In the genomic region with DNA sequence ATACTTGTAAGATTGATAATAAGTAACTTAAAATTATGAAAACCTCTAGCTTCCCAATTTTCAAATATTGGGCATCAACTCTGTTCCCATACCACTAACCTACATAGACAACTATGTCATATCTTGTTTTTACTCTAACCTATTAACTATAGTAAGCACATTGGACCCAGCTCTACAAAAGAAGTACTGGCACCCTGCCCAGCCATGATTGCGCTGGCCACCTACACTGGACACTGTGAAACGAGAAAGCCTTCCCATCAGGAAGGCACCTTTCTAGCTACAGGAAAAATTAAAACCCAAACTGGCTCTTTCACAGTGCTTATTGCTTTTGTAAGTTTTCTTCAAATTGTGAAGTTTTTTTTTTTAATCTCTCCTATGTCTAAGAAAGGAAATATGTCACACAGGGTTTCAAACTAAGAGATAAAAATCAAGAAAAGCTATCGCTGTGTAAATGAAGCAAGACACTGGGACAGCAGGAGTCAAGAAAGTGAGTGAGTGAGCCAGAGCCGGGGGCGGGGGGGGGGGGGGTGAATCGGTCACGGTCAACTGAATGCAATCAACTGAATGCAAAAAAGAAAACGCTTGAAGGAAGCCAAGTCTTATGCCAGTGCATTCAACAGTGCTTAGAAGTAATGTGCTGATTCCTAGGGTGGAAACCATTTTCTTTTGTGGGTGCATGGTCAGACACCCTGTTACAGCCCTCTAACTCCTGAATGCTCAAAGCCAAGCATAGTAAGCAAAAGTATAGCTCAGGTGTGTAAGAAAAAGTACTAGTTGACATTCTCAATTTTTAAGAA, we compare ENCODE assay signal across 11 mouse cellular contexts. TPM values are rescaled to one million over a fixed set of nuclear protein-coding genes. Genes with fewer than 3 reads are reported as not detected.
DNase-seq lines count a peak whose midpoint lies in the region; ATAC-seq lines count a peak whose summit lies in the region.
"Had no signal": no experiment of that assay in that cellular context is flagged by ENCODE, and none has a peak within 500 bp of the region (broad histone marks: within the 10 kb centered on the region; RNA-seq: fewer than 3 reads in every experiment).

No protein-coding gene starts in this region.

- peak; percentile 35 for DNase-seq in kidney, adult 11 months
- peak; percentile 42 for DNase-seq in testis, postnatal 10 days (ENCODE audit: low spot score)
- no peak for DNase-seq in testis, postnatal 14 days (ENCODE audit: low spot score)
- no peak for DNase-seq in ovary, adult 18-20 months (ENCODE audit: low spot score)

- no peaks in the 10 kb centered on the region for H3K27me3 ChIP-seq in kidney, embryonic 14.5 days (ENCODE audit: control insufficient read depth, insufficient read depth, low read length)
- no peaks in the 10 kb centered on the region; the same call in 1 of the 2 replicates for H3K27me3 ChIP-seq in hindbrain, embryonic 16.5 days (replicated peaks; ENCODE audit: control insufficient read depth, insufficient read depth, low read length)
- no peaks in the 10 kb centered on the region for H3K27me3 ChIP-seq in intestine, embryonic 15.5 days (replicated peaks)
- H3K27me3 ChIP-seq: CH12.LX had no signal

- no peaks in the 10 kb centered on the region for H3K9me3 ChIP-seq in kidney, embryonic 14.5 days (ENCODE audit: control insufficient read depth, low read length)
- no peaks in the 10 kb centered on the region for H3K9me3 ChIP-seq in hindbrain, embryonic 16.5 days (ENCODE audit: control insufficient read depth, low read length)
- H3K9me3 ChIP-seq in intestine, embryonic 15.5 days: no peaks in the 10 kb centered on the region
- H3K9me3 ChIP-seq: lung, embryonic 15.5 days had no signal

- H3K27ac ChIP-seq in kidney, embryonic 14.5 days (ENCODE audit: low read depth, low read length): no peak overlapping the region
- no peak overlapping the region for H3K27ac ChIP-seq in hindbrain, embryonic 16.5 days (ENCODE audit: low read depth, low read length)
- H3K27ac ChIP-seq in intestine, embryonic 15.5 days: no peak overlapping the region
- H3K27ac ChIP-seq: lung, embryonic 15.5 days had no signal

- H3K4me3 ChIP-seq in kidney, embryonic 14.5 days (ENCODE audit: low read length): no peak overlapping the region
- no peak overlapping the region for H3K4me3 ChIP-seq in hindbrain, embryonic 16.5 days (ENCODE audit: low read length)
- no peak overlapping the region for H3K4me3 ChIP-seq in intestine, embryonic 15.5 days (replicated peaks)
- H3K4me3 ChIP-seq: erythroblast, embryonic 14.5 days; lung, embryonic 15.5 days had no signal

- WGBS in kidney, embryonic 14.5 days: 63% methylated on average over 5 of the region's 8 CpGs
- WGBS in hindbrain, embryonic 16.5 days: 36% methylated on average over 7 of the region's 8 CpGs
- WGBS in intestine, embryonic 15.5 days: 64% methylated on average over 8 of the region's 8 CpGs

- no peaks in the 10 kb centered on the region for H3K4me1 ChIP-seq in kidney, embryonic 14.5 days (ENCODE audit: control insufficient read depth, insufficient read depth, low read length)
- no peaks in the 10 kb centered on the region for H3K4me1 ChIP-seq in hindbrain, embryonic 16.5 days (ENCODE audit: control insufficient read depth, insufficient read depth, low read depth, low read length)
- no peaks in the 10 kb centered on the region for H3K4me1 ChIP-seq in intestine, embryonic 15.5 days (replicated peaks)
- H3K4me1 ChIP-seq: lung, embryonic 15.5 days had no signal

- H3K36me3 ChIP-seq in kidney, embryonic 14.5 days (ENCODE audit: control insufficient read depth, insufficient read depth, low read length): no peaks in the 10 kb centered on the region
- no peaks in the 10 kb centered on the region for H3K36me3 ChIP-seq in hindbrain, embryonic 16.5 days (ENCODE audit: control insufficient read depth, insufficient read depth, low read length)
- no peaks in the 10 kb centered on the region for H3K36me3 ChIP-seq in intestine, embryonic 15.5 days
- H3K36me3 ChIP-seq: lung, embryonic 15.5 days had no signal

- no peak overlapping the region for H3K9ac ChIP-seq in kidney, embryonic 14.5 days (ENCODE audit: low read depth, low read length)
- no peak overlapping the region for H3K9ac ChIP-seq in hindbrain, embryonic 16.5 days (ENCODE audit: low read depth, low read length)
- H3K9ac ChIP-seq in intestine, embryonic 15.5 days: no peak overlapping the region
- H3K9ac ChIP-seq: lung, embryonic 15.5 days had no signal

- no peak for ATAC-seq in kidney, embryonic 14.5 days (ENCODE audit: low FRiP score, low TSS enrichment)
- peak; percentile 69 for ATAC-seq in hindbrain, embryonic 16.5 days
- no peak for ATAC-seq in intestine, embryonic 15.5 days
- ATAC-seq in megakaryocyte progenitor cell, adult 5-6 weeks (replicated peaks; ENCODE audit: poor library complexity): no peak

- H3K4me2 ChIP-seq in kidney, embryonic 14.5 days (replicated peaks; ENCODE audit: low read depth, low read length): no peak overlapping the region
- H3K4me2 ChIP-seq in hindbrain, embryonic 16.5 days (ENCODE audit: low read length): no peak overlapping the region
- H3K4me2 ChIP-seq in intestine, embryonic 15.5 days (replicated peaks): no peak overlapping the region
- H3K4me2 ChIP-seq: lung, embryonic 15.5 days had no signal

RNA-seq across cellular contexts. Expression of gene Reps2, which starts 52.2 kb away (rescaled TPM):
- 1.6 and 2.3 TPM in 2 replicates for polyA plus RNA-seq in kidney, embryonic 14.5 days (2014; fragmentation: Nextera tagmentation; extraction: Ambion mirVana)
- polyA plus RNA-seq in hindbrain, embryonic 16.5 days (2015; fragmentation: Nextera tagmentation; extraction: Ambion mirVana): 2.6 and 3.3 TPM in 2 replicates
- polyA plus RNA-seq in intestine, embryonic 15.5 days (2015; fragmentation: Nextera tagmentation; extraction: Ambion mirVana): 0.48 and 0.62 TPM in 2 replicates
- total RNA-seq in megakaryocyte progenitor cell, adult 5-6 weeks (2015): 2.0 and 2.5 TPM in 2 replicates
- total RNA-seq in megakaryocyte progenitor cell, adult 5-6 weeks (2017): 0.71 and 1.3 TPM in 2 replicates
- total RNA-seq: CH12.LX had no signal

Comparison
In these comparisons a context has a peak if more than half of its experiments do, and no peak if none do; other contexts are left out.
1. DNase-seq: peak in kidney, adult 11 months (single experiment) and testis, postnatal 10 days (single experiment); none in testis, postnatal 14 days (single experiment) and ovary, adult 18-20 months (single experiment).